Mouse (Mus musculus) small intestine, adult 2 months (tissue): ENCODE results near the gene Zfp74. TPM values are rescaled to one million over a fixed set of nuclear protein-coding genes. Genes with fewer than 3 reads are reported as not detected.

Source experiments
- H3K27ac ChIP-seq: fragments of 200-500 bp; 2 replicates; pipeline ENCODE4 v1.5.1; 2012; ENCODE audit warnings: low read depth, low read length, control low read depth, inconsistent platforms; ENCODE audit not compliant: insufficient read depth
- H3K27me3 ChIP-seq: fragments of 200-500 bp; 2 replicates; pipeline ENCODE4 v1.6.1; 2012; ENCODE audit warnings: mild to moderate bottlenecking, moderate library complexity, low read length, inconsistent platforms; ENCODE audit not compliant: control insufficient read depth, insufficient read depth
- H3K36me3 ChIP-seq: fragments of 200-500 bp; 2 replicates; pipeline ENCODE4 v1.6.1; 2012; ENCODE audit warnings: mild to moderate bottlenecking, low read length, control low read depth, inconsistent platforms; ENCODE audit not compliant: control insufficient read depth, insufficient read depth
- H3K4me1 ChIP-seq: fragments of 200-500 bp; 2 replicates; pipeline ENCODE4 v1.6.1; 2012; ENCODE audit warnings: low read length, inconsistent platforms, mixed read lengths; ENCODE audit not compliant: control insufficient read depth, insufficient read depth, insufficient read length
- H3K4me3 ChIP-seq: fragments of 200-500 bp; 2 replicates; pipeline ENCODE4 v1.5.1; 2012; ENCODE audit warnings: low read depth, mild to moderate bottlenecking, control low read depth, inconsistent platforms, low read length, moderate library complexity
- CTCF ChIP-seq: fragments of 200-500 bp; IDR thresholded peaks from 2 replicates; pipeline ENCODE4 v1.5.1; 2012; ENCODE audit warnings: low read depth, mild to moderate bottlenecking, control low read depth, inconsistent platforms, low read length, moderate library complexity, mixed read lengths; ENCODE audit not compliant: insufficient replicate concordance, insufficient read length; ENCODE audit errors: extremely low read depth
- POLR2A ChIP-seq: fragments of 200-500 bp; IDR thresholded peaks from 2 replicates; pipeline ENCODE4 v1.6.1; 2012; ENCODE audit warnings: low read depth, mild to moderate bottlenecking, control low read depth, inconsistent platforms, low read length, moderate library complexity
- WGBS: fragments of 180-500 bp; shearing (Covaris S2); methylation state at CpG from one replicate; pipeline ENCODE4 v1.1.7; 2018; 5-methylcytosine and 5-hydroxymethylcytosine counted together
- polyA plus RNA-seq: library from polyadenylated mRNA; depleted of rRNA; stranded (reverse); fragments of >200 nt; gene quantifications from 2 replicates; pipeline ENCODE4 v1.2.3, GENCODE M21; 2012

The Zfp74 gene
- polyA plus RNA-seq, 1 experiment, result 2.7 TPM

DNA sequence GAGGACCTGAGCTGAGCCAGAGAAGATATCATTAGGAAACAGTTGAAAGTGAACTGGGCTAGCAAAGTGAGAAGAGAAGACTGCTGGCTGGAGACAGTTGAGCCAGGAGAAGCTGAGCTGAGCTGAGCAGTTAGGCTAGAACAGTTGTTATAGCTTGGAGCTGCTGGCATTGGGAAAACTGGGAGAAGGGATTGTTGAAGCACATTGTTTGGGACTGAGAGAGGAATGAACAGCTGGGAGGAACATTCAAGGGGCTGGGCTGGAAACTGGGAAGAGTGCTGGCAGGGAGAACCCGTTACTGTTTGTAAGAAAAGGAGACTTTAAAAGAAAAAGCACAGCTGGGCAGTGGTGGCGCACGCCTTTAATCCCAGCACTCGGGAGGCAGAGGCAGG is 35.8 kb downstream of the Zfp74 start:
- Histone ChIP-seq H3K36me3 (peaks cover 8% of the 10 kb centered on the region), H3K4me3 (no peak overlapping the region), H3K4me1 (no peaks in the 10 kb centered on the region), H3K27ac (no peak overlapping the region), H3K27me3 (no peaks in the 10 kb centered on the region)
- 89% methylated on average over 4 of the region's 4 CpGs for WGBS
- TF ChIP-seq POLR2A (no peak), CTCF (no peak)

DNA sequence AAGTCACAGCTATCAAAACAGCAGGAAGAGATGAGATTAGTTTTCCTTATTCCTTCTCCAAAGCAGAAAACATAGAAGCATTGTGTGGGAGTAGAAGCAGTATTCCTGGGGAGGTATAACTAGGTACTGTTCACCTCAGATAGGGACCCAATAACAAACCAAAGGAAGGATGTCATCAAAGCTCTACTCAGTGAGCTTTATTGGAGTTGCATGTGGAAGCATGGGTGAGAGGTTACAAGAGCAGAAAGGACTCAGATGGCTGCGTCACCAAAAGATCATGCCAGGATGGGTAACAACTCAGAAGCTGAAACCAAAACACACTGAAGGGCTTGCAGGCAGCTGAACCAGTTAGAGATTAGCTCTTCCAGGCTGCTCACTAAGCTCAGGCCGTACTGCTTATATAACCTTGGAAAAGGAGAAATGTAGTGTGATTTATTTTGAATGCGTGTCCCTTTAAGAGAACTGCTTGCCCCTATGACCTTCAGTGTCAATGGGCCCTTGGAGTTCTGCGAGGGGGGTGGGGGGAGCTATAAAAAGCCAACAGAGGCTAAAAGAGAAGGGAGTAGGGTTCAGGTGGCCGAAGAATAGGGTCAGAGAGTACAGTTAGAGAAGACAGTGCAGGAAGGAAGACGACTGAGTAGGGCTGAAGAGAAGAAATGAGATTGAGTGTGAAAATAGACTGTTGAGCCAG is 36.4 kb downstream of the Zfp74 start:
- TF ChIP-seq POLR2A (no peak), CTCF (no peak)
- Histone ChIP-seq H3K27me3 (no peaks in the 10 kb centered on the region), H3K4me3 (no peak overlapping the region), H3K36me3 (peaks cover 8% of the 10 kb centered on the region), H3K27ac (no peak overlapping the region), H3K4me1 (no peaks in the 10 kb centered on the region)
- 54% methylated on average over 6 of the region's 6 CpGs for WGBS

DNA sequence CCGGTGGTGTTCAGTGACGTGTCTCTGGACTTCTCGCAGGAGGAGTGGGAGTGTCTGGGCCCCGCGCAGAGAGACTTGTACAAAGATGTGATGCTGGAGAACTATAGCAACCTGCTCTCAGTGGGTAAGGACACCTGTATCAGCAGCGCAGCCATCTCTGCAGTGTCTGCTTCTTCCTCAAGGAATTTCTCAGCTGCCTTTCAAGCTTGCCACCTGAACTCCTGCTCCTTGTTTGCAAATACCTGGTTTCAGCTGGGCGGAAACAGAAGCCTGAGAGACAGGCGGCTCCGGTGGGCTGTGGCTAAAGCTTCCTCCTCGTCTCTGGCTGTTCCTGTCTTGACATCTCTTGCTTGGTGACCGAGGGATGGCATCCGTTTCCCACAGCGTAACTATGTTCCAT is 41.7 kb downstream of the Zfp74 start:
- Histone ChIP-seq H3K4me3 (no peak overlapping the region), H3K36me3 (peaks cover 12% of the 10 kb centered on the region), H3K27ac (no peak overlapping the region), H3K27me3 (no peaks in the 10 kb centered on the region), H3K4me1 (no peaks in the 10 kb centered on the region)
- WGBS, result 93% methylated on average over 13 of the region's 13 CpGs
- TF ChIP-seq POLR2A, result no peak
- no peak for TF ChIP-seq CTCF

DNA sequence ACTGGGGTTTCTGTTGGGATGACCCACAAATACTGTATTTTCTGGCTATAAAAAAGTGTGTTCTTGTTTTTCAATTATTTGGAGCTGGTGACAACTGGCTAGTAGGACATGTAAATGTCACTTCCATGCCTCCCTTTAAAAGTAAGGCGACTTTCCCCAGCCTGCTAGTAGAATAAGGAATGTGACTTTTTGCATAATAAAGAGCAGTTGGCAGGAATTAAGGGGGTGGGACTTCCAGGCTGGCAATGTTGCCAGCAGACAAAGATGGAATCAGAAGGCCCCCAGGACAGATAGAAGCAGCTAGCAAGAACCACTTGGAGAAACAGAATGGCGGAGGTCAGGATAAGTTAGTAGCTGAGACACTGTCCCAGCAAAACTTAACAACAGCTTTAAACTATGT is 43.6 kb downstream of the Zfp74 start:
- no peak for TF ChIP-seq POLR2A
- peaks cover 12% of the 10 kb centered on the region for H3K36me3 ChIP-seq
- no peak overlapping the region for H3K27ac ChIP-seq

DNA sequence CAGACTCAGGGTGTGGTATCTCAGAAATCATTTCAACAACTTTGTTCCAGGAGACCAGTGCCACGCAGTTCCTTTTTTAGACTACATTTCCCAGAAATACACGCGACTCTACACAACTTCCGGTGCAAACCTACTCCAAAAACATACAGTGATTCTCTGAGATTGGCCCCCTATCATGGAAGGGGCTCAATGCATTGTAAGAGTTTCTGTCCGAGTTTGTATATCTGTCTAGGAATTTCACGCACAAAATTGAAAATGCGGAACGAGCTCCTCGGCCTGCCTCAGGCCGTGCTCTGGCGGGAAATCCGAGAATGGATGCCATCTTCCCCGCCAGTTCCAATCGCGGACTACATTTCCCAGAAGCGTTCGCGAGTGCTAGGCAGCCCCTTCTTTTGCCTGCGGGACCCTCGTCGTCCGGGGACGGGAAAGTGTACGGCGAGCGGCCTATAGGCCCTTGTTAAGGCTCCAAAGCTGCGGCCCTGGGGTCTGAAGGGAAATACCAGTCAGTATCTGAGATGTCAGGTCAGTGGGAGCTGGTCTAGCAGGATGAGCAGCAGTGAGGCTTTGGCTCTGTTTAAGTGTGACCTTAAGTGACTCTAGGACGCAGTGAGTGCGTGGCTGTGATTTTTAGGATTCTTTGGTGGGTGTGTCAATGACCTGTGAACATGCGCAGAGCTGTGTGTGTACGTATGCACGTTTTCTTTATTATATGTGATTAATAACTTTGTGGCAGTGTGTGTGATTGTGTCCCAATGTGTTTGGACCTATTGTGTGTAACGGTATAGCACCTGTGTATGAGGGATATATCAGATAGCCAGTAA is 45.5 kb downstream of the Zfp74 start, which contains the start of gene Zfp383:
Gene Zfp383 (plus strand): TSS at position 94 of the 821 bp plus-strand sequence.
- peak within 1 kb of the TSS; percentile 76 for H3K4me3 ChIP-seq
- under 1% methylated on average over 33 of the region's 33 CpGs for WGBS
- TF ChIP-seq POLR2A, result 0 out of 2 replicates have a peak, but pooled peaks have one; percentile 11
- no peak for TF ChIP-seq CTCF
- H3K27me3 ChIP-seq, result no peaks in the 10 kb centered on the region
- H3K36me3 ChIP-seq, result peaks cover 4% of the 10 kb centered on the region; the same call in 1 of the 2 replicates
- peak within 1 kb of the TSS; percentile 48 for H3K27ac ChIP-seq
- H3K4me1 ChIP-seq, result peaks cover 2% of the 10 kb centered on the region; the same call in 1 of the 2 replicates

More for the DNA sequence above, 43.6 kb downstream of the Zfp74 start:
- Histone ChIP-seq H3K4me3 (no peak overlapping the region), H3K4me1 (peaks cover 2% of the 10 kb centered on the region; the same call in 1 of the 2 replicates), H3K27me3 (no peaks in the 10 kb centered on the region)
- WGBS, result 87% methylated on average over 2 of the region's 2 CpGs

DNA sequence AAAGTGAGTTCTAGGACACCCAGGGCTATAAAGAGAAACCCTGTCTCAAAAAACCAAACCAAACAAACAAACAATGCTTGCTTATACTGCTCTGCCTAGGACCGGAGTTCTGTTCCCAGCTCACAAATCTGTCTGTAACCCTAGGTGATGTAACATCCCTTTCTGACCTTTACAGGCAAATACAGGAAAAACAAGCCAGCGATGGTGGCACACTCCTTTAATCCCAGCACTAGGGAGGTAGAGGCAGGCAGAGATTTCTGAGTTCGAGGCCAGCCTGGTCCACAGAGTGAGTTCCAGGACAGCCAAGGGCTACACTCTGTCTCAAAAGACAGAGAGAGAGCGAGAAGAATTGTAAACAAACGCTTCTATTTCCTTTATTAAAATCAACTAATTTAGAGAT is 46.7 kb downstream of the Zfp74 start:
- TF ChIP-seq POLR2A, result no peak
- TF ChIP-seq CTCF, result no peak
- Histone ChIP-seq H3K27ac (no peak overlapping the region), H3K4me1 (peaks cover 2% of the 10 kb centered on the region; the same call in 1 of the 2 replicates), H3K27me3 (no peaks in the 10 kb centered on the region), H3K4me3 (no peak overlapping the region), H3K36me3 (0 out of 2 replicates have a peak, but pooled peaks cover 5% of the 10 kb centered on the region)
- 88% methylated on average over 5 of the region's 5 CpGs for WGBS

DNA sequence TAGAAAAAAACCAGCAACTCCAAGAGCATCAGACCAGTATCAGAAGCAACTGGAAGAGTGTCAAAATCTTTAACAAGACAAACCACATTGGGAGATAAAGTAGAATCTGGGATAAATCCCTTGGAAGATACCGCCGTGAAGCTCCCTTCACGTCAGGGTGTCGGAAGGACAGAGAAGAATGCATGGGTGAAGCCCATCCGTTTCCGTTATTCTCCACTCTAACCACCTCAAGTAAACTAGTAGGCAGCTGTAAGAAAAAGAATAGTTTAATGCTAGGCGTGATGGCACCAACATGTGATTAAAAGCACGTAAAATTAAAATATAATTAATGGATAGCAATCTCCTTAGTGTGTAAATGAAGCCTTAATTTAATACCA is 47.2 kb downstream of the Zfp74 start:
- TF ChIP-seq CTCF (no peak), POLR2A (no peak)
- Histone ChIP-seq H3K27ac (peak overlapping the region; percentile 89), H3K27me3 (no peaks in the 10 kb centered on the region), H3K36me3 (peaks cover 6% of the 10 kb centered on the region; the same call in 1 of the 2 replicates), H3K4me1 (peaks cover 2% of the 10 kb centered on the region; the same call in 1 of the 2 replicates), H3K4me3 (peak overlapping the region; percentile 24; the same call in 1 of the 2 replicates)
- WGBS, result 16% methylated on average over 8 of the region's 8 CpGs
